Mouse (Mus musculus) liver, adult 2 months (tissue): ENCODE measurements around the gene Asic3.

Source experiments
- CTCF ChIP-seq: fragments of 200-500 bp; IDR thresholded peaks from 2 replicates; pipeline ENCODE4 v1.5.1; 2011; ENCODE audit warnings: low read depth, low read length, control low read depth
- POLR2A ChIP-seq: fragments of 200-500 bp; IDR thresholded peaks from 2 replicates; pipeline ENCODE4 v1.6.1; 2011; ENCODE audit warnings: low read length, control low read depth; ENCODE audit not compliant: insufficient read depth; ENCODE audit errors: extremely low read depth

GRCm38 (mm10) chr5:24373807-24374206 is 39.4 kb upstream of the Asic3 start:
- TF ChIP-seq CTCF (no peak), POLR2A (no peak)
